Mouse (Mus musculus) left cerebral cortex, adult 2 months (tissue): ENCODE measurements around the gene Utp11. TPM values are rescaled to one million over a fixed set of nuclear protein-coding genes. Genes with fewer than 3 reads are reported as not detected.

Source experiments
- DNase-seq, 2 experiments: peaks; one replicate each; pipeline ENCODE4 v3.0.0; 2021 to 2022; ENCODE audit warnings: low spot score in 2 of 2, mixed read lengths in 1 of 2; ENCODE audit errors: extremely low spot score in 1 of 2
- H3K27ac ChIP-seq: fragments of 200-600 bp; 2 replicates; pipeline ENCODE4 v1.8.1; 2022
- H3K4me3 ChIP-seq: fragments of 200-600 bp; 2 replicates; pipeline ENCODE4 v1.8.1; 2022
- CTCF ChIP-seq: fragments of 200-600 bp; IDR thresholded peaks from 2 replicates; pipeline ENCODE4 v1.8.1; 2022; ENCODE audit warnings: antibody characterized with exemption, mild to moderate bottlenecking, moderate library complexity
- intact Hi-C: fragments of 180-260 bp; cut with DNase I; formaldehyde crosslinking; loops from one replicate; pipeline ENCODE4 v1.15.1; 2025
- total RNA-seq, 2 experiments: library from RNA; stranded (reverse); gene quantifications; 2 replicates each; pipeline ENCODE4 v1.2.3; 2021

Utp11 gene
- total RNA-seq, 2 experiments from 2014 or later, result 13.3 to 15.7 TPM

DNA sequence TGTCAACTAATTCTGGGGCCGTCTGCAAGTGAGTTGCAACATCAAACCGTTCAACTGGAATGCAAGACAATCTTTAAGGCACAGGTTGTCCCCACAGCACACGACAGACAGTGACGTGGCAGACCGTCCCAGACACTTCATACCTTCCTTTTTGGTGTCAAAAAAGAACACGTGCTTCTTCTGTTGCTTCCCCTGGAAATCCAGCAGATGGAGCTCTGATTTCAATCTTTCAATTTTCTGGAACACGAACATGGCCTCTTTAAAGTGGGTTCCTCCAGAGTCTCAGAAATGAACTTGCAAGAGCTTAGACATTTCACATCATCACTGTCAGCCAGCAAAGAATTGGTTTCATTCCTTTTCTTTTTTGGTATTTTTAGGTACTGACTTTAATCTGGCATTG is 11.1 kb downstream of the Utp11 start:
- TF ChIP-seq CTCF, result peak; percentile 54
- no peak for DNase-seq
- Histone ChIP-seq H3K27ac (no peak overlapping the region), H3K4me3 (no peak overlapping the region)
- intact Hi-C loops, result no loop called here

DNA sequence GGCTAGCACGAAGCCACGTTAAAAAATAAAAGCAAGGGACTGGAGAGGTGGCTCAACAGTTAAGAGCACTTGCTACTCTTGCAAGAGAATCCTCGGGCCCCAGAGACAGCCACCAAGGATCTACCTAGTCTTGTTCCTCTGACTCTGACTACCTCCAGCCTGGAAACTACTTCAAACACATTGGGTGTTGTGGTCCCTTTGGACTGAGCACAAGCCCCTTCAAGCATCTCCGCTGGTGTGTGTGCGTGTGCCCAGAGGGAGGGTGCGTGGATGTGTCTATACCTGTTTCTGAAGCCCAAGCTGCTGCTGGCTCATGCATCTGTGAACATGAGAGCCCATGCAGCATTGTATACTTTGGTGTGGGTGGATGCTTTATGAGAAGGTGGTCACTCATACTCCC is 17.4 kb downstream of the Utp11 start:
- H3K4me3 ChIP-seq, result no peak overlapping the region
- TF ChIP-seq CTCF, result no peak
- intact Hi-C loops, result loop anchor here (1.0 to 2.0 kb wide), 4 partner anchors 447 to 735 kb away; no protein-coding TSS in a partner anchor
- DNase-seq, result no peak
- H3K27ac ChIP-seq, result no peak overlapping the region

DNA sequence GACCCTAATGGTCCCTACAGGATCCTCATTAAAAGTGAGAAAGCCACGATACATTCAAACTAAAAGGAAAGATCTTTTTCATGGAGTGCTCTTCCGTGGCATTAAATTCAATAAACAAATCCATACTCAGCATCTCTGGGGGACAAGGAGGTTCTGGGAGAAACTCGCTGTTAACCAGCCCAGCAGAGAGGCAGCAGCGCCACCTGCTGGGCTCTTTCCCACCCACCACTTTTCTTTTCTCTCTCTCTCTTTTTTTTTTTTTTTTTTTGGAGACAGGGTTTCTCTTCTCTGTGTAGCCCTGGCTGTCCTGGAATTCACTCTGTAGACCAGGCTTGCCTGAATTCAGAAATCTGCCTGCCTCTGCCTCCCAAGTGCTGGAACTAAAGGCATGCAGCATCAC is 18.4 kb downstream of the Utp11 start:
- intact Hi-C loops, result loop anchor here (1.0 to 2.0 kb wide), 4 partner anchors 446 to 734 kb away; no protein-coding TSS in a partner anchor
- no peak overlapping the region for H3K4me3 ChIP-seq
- no peak overlapping the region for H3K27ac ChIP-seq
- DNase-seq, result peak; percentile 66 to 68
- peak; percentile 83 for TF ChIP-seq CTCF

DNA sequence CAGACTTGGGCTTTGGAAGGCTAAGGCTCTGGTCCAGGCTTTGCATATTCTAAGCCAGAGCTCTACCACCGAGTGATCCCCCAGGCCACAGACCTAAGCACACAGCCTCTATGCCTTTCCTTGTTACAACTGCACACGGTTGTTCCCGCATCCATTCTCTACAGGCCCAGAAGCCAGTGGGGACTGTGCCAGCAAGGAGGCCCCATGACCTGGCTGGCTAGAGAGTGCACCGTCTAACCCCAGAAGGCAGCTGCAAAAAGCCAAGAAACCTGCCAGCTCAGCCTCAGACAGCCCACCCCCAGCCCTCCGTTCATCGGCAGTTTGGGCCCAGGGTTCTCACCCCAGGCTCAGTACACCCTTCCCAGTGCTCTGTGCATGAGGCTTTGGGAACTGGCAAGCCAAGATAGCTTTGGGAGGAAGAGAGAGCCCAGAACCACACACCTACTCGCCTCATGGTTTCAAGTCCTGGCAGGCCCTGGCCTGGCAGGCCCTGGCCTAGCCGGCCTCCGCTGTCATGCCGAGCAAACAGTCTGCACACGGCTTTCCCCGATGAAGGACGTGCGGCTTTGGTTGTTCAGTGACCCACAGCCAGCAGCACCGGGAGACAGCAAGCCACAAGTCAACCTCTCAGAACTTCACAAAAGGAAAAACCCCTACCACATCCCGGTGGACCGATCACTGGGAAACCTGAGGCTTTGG is 18.9 kb downstream of the Utp11 start:
- H3K4me3 ChIP-seq, result no peak overlapping the region
- no peak for TF ChIP-seq CTCF
- intact Hi-C loops, result loop anchor here (1.0 to 5.0 kb wide), 5 partner anchors 277 to 734 kb away; no protein-coding TSS in a partner anchor
- no peak for DNase-seq
- H3K27ac ChIP-seq, result no peak overlapping the region

DNA sequence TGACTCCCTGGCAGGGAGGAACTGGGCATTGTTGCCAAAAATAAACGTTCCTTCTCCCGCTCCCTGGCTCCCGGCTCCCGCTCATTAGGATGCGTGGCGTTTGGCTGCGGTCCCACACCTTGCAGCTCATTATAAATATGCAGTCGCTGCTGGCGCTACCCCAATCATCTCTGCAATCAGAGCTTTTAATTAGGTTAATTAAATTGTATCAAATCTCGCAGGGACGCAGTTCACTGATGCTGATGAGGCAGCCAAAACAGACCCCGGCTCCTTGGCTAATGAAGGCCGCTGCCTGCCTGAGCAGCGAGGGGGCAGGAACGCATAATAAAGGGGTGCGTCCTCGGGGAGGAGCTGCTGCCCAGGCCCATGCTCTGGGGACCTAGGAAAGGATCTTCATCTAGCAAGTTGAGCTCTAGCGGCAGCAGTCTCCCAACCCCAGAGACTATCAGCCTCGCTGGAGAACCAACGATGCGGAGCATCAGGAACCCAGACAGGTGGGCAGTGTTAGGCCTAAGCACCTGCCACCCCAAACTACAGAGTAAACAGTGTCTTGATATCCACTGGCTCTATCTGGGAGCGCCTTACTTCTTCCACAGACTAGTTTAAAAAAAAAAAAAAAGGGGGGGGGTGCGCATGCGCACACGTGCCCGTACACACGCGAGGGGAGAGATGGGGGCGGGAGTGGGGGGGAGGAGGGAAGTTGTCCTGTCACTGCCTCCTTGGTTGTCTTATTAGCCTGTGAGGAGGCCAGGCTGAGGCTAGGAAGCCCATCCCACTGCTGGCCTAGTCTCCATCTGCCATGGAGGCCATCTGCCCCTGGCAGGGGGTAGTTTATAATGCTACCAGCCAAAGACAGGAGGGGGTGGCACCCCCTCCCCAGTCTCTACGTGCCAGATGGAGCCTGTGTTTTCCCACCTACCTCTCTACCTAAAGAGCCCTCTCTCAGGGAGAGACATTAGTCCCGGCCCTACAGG is 20.8 kb downstream of the Utp11 start:
- Histone ChIP-seq H3K27ac (no peak overlapping the region), H3K4me3 (peak overlapping the region; percentile 12)
- TF ChIP-seq CTCF, result no peak; the same call in 1 of the 2 replicates
- DNase-seq, result peak; percentile 31 to 36
- intact Hi-C loops, result loop anchor here (5.0 kb wide), 1 partner anchor 275 kb away; no protein-coding TSS in a partner anchor

DNA sequence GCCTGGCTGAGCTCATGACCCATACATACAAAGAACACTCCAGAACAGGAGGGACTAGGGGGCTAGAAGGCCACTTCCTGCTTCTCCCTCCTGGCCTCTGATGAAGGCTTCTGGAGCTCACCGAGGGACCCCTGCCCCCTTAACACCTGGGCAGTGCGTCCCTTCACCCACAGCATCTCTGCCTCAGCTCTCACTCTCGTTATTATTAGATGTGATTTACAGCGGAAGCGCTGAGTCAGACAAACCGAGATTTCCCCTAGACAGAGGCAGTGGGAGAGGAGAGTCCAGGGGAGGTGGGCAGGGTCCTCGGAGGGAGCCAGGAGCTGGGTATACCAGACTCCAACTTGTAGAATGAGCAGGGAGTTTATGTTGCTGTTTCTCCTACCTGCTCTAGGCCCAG is 21.8 kb downstream of the Utp11 start:
- H3K27ac ChIP-seq, result no peak overlapping the region
- H3K4me3 ChIP-seq, result no peak overlapping the region
- DNase-seq, result no peak
- intact Hi-C loops, result loop anchor here (5.0 kb wide), 1 partner anchor 274 kb away; no protein-coding TSS in a partner anchor
- TF ChIP-seq CTCF, result no peak

DNA sequence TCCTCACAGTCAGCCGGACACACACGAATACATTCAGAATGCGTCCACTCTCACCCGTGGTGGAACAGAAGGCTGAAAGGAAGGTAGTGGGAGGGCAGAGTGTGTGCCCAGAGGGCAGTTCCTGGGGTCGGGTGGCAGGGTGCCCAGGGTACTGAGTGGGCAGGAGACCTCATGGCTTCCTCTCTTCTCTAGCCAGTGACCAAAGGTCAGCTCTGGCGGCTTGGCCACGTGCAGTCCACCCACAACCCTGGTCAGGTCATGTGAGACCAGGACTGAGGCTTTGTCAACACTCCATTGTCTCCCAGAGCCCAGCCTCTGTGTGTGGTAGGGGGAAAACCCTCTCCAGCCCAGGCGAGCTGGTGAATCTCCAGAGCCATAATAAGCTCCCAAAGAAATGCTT is 23.2 kb downstream of the Utp11 start:
- Histone ChIP-seq H3K27ac (no peak overlapping the region), H3K4me3 (no peak overlapping the region)
- TF ChIP-seq CTCF, result no peak
- intact Hi-C loops, result loop anchor here (5.0 kb wide), 1 partner anchor 273 kb away; no protein-coding TSS in a partner anchor
- DNase-seq, result no peak

DNA sequence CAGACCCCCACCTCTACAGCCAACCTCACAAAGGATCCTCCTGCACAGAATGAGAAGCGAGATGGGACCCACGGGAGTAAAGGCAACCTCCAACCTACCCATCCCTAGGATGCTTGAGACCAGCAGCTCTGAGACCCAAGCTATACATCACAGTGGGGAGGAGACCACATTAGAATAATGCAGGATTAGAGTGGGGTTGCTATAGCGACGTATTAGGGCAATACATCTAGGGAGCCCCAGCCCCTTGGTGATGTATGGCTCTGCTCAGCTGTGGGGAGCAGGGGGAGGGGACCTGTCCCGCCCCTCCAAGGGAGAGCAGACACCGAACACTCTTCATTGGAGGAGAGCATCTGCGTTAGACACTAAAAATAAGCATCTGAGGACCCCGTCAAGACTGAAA is 25.3 kb downstream of the Utp11 start:
- Histone ChIP-seq H3K27ac (no peak overlapping the region), H3K4me3 (no peak overlapping the region)
- intact Hi-C loops, result no loop called here
- TF ChIP-seq CTCF, result no peak
- no peak for DNase-seq

DNA sequence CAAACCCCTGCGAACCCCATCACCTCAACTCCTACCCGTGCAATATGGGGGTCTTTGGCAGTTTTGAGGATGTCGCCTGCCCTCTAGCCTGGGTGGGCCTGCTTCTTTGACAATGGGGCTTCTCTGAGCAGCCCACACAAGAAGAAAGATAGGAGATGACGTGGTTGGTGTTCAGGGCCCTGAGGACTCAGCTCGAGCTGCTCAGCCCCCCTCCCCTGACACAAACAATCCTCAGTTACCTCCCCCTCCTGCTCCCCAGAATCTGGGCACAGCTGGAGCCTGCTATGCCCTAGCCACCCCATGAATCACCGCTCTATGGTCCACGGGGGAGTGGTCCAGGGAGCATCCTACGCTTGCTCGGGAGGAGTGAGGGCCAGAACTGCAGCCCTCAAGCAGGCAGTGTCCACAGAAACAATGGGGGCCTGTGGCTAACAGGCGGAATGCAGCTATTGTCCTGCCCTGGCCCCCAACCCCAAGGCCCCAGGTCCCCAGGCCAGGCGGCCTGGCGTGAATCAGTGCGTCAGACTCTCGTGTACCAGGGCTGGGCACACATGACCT is 25.8 kb downstream of the Utp11 start:
- DNase-seq, result no peak
- intact Hi-C loops, result no loop called here

DNA sequence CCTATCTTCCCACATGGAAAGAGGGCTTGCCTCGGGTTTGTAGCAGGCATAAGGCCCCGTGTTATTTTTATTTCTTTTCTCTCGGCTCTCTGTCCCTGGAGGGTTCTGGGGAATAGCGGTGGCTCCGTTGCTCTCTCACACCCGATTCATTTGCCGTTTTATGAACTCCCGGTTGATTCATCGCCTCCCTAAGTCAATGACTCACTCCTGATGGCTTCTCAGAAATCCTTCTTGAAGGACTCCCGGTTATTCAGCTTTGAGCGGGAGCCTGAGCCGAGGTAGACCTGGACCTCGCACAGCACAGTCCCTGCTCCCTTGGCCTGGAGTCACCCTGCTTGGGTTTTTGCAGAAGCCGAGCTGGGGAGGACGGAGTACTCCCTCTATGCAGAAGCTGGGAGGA is 28.8 kb downstream of the Utp11 start:
- Histone ChIP-seq H3K4me3 (no peak overlapping the region), H3K27ac (no peak overlapping the region)
- TF ChIP-seq CTCF, result no peak
- intact Hi-C loops, result loop anchor here (5.0 kb wide), 2 partner anchors 167 to 717 kb away; no protein-coding TSS in a partner anchor
- DNase-seq, result no peak

More for the DNA sequence above, 25.8 kb downstream of the Utp11 start:
- H3K4me3 ChIP-seq, result no peak overlapping the region
- no peak for TF ChIP-seq CTCF
- H3K27ac ChIP-seq, result no peak overlapping the region

DNA sequence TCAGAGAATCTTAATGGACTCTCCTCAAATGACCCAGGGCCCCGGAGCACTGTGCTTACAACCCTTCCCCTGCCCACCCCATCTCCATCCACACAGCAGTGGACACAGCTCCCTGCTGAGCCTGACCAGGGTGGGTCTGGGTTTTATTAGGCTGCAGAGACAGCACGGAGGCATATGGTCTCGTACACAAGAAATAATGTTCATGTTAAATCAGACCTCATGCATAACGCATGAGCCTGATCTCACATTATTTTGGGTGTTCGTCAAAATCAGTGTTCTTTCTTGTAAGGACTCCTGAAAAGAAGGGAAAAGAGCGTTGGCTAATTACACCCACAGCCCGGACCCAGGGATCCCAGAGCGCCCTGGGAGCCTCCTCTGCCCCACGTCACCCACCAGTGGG is 29.2 kb downstream of the Utp11 start:
- H3K4me3 ChIP-seq, result no peak overlapping the region
- H3K27ac ChIP-seq, result no peak overlapping the region
- no peak for TF ChIP-seq CTCF
- no peak for DNase-seq
- intact Hi-C loops, result loop anchor here (5.0 kb wide), 2 partner anchors 167 to 717 kb away; no protein-coding TSS in a partner anchor
